Mouse (Mus musculus) thymus, postnatal 25 days (tissue): Measurements from ENCODE around the gene Fchsd2.

Experiments
- DNase-seq: peaks from one replicate; pipeline ENCODE4 v3.0.0; 2022

The Fchsd2 gene

DNA sequence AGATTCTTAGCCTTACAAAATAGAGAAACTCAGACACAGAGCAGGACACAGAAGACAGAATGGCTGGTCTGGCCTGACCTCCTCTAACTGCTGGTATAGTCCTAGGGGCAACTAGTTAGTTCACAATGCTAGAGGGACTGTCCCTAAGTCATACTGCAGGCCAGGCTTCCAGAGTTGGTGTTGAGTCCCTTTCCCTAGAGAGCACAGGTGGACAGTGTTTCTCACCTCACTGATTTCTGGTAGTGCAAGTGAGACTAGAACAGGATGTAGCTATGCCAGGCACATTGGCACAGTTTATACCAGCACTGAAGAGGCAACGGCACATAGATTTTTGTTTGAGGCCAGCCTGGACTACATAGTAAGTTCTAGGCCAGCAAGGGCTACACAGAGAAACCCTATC is 200.0 kb downstream of the Fchsd2 start:
- DNase-seq = no peak

DNA sequence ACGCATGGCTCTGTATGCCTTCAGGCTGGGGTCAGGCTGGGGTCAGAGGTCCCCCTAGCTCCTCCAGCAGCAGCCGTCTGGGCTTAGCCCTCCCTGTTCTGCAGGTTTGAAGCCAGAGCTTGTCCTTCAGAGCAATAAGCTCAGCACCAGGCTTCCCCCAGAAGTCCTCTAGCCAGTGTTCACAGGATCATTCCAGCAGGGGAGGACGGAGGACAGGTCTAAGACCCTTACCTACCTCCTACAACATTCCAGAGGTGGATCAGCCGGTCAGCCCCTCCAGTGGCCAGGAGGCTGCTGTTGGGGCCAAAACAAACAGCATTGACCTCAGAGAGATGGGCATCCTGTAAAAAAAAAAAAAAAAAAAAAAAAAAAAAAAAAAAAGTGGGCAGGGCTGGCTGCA is 200.5 kb downstream of the Fchsd2 start:
- no peak for DNase-seq

- DNase-seq = no peak
Observed at GRCm38 (mm10) chr7:101293611-101294010, 200.9 kb downstream of the Fchsd2 start.

DNA sequence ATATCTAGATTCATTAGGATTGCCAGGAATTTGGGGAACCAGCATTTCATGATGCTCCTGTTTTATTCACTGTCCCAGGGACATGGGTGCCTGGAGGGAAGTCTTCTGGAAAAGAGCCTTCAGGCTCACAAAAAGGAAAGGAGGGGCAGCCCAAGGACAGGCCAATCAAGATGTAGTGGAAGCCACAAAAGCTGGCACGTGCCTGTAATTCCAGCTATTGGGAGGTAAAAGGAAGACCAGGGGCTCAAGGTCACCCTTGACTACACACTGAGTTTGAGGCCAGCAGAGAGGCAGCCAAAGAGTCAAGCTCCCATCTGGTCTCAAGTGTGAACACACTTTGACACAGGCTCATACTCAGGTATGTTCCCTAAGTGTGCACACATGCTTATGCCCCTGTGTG is 202.8 kb downstream of the Fchsd2 start:
- DNase-seq = no peak

- peak; percentile 70 for DNase-seq
Observed at GRCm38 (mm10) chr7:101296252-101297022, 203.8 kb downstream of the Fchsd2 start.

DNA sequence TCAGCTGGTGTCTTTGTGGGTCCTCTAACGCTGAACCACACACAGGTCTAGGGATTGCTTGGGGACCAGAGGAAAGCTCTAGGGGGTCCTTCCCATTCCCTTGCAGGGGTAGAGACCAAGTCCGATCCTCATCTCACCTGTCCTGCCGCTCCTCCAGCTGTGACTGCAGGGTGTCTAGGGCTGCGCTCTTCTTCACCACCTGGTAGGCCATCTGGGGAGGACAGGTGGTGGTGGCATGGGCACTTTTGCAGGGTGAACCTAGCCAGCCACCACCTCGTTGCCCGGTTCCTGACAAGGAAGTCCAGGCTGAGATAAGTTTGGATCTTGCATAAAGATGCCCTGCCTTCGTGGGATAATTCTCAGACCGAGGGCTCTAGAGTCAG is 204.4 kb downstream of the Fchsd2 start:
- DNase-seq = no peak

- no peak for DNase-seq
Observed at GRCm38 (mm10) chr7:101298375-101298774, 205.7 kb downstream of the Fchsd2 start.

GRCm38 (mm10) chr7:101301361-101301880 is 208.8 kb downstream of the Fchsd2 start:
- peak; percentile 66 for DNase-seq

DNA sequence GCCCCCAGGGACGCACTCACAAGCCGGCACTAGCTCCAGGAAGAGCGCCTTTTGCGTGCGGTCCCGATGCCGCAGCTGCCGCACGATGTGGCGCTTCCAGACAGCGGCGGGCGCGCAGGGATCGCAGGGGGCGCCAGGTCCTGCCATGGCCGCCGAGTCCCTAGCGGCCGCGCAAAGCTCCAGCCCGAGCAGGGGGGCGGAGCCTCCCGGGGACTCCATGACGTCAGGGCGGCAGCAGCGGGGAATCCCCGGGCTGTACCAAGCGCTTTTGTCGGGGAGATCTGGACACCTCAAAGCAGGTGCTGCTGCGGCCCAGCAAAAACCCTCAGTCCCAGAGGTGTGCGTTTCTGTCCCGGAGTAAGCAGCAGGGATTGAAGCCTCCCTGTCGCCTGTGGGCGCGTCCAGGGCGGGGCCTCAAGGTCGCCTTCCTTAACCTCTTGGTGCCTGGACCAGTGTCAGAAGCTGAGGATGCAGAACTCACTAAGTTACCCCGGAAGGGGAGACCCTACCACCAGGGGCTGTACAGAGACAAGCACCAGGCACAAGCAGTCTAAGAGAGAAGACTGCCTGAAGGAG is 209.3 kb downstream of the Fchsd2 start, which contains the start of gene Atg16l2:
Atg16l2 (minus strand) TSS at position 371 of the 576 bp plus-strand sequence.
- peak; percentile 98 for DNase-seq

- DNase-seq = no peak
Observed at GRCm38 (mm10) chr7:101302691-101303090, 210.0 kb downstream of the Fchsd2 start.

- DNase-seq = no peak
Observed at GRCm38 (mm10) chr7:101306841-101307240, 214.2 kb downstream of the Fchsd2 start.

DNA sequence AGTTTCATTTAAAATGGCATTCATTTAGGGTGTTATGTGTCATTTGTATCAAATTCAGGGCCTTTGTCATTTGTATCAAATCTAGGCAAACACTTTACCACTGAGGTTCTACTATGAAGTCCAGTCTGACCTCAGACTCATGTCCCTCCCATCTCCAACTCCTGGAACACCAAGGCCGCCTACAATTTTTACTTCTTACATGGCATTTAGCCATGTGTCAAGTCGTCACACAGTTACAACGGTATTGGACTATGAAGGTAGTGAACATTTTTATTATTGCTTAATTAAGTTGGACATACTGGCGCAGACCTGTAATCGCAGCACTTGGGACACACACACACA is 217.3 kb downstream of the Fchsd2 start:
- no peak for DNase-seq

- DNase-seq = peak; percentile 98
Observed at GRCm38 (mm10) chr7:101310327-101311028, 217.8 kb downstream of the Fchsd2 start.

DNA sequence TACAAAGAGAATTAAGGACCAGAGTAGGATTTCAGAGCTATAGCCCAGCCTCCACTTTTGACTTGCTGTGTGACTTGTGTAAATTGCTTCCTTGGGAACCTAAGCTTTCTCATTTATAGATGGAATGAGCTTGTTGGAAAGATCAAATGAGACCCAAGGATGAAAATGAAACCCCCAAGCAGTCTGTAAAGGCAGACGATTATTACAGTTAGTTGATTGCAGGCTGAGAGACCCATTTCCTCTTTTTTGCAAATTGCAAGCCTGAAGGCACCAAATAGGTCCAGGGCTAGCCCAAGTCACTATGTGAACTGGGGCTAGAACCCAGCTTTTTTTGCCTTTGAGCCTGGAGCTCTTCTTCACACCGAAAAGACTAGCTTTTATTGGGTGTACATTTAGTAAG is 218.4 kb downstream of the Fchsd2 start:
- DNase-seq = no peak

- DNase-seq = no peak
Observed at GRCm38 (mm10) chr7:101313033-101313432, 220.4 kb downstream of the Fchsd2 start.

GRCm38 (mm10) chr7:101314396-101314795 is 221.7 kb downstream of the Fchsd2 start:
- no peak for DNase-seq

- DNase-seq = no peak
Observed at GRCm38 (mm10) chr7:101315699-101316098, 223.0 kb downstream of the Fchsd2 start.

DNA sequence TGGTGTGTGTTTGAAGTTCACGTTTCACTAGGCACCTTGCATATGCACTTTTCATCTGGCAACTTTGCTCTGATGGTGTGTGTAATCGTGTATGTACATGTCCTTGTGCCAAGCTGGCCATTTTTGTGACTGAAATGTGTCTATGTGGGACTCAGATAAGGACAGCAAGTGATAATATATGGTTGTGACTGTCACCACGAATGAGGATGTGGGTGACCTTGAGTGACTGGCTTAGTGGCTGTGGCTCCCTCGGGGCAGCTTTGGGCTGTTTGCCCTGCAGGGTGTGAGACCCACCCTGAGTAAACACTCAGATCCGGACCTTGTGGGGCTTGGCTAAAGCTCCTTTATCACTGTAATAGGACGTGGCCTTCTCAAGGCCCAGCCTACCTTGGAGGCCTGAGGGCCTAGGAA is 223.9 kb downstream of the Fchsd2 start:
- DNase-seq = no peak

- no peak for DNase-seq
Observed at GRCm38 (mm10) chr7:101317014-101317413, 224.4 kb downstream of the Fchsd2 start, which contains the start of gene Stard10. TSS of gene Stard10 (plus strand) at chr7:101317086.

DNA sequence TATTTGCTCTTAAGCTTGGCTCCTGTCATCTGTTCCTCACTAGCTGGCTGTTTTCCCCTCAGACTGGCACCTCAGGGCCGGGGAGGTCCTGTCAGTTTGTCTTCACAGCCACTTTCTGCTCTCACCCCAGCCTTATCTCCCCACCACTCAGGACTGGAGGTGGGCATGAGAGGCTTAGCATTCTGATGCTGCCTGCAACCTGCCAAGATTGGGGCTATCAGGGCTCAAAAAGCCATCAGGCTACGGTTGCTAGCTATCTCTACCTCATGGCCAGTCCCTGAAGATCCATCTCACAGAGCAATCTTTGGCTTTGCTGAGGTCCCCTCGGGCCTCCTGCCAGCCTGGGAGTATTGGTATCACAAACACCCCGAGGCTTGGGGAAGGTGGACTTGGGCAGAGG is 226.2 kb downstream of the Fchsd2 start:
- no peak for DNase-seq

DNA sequence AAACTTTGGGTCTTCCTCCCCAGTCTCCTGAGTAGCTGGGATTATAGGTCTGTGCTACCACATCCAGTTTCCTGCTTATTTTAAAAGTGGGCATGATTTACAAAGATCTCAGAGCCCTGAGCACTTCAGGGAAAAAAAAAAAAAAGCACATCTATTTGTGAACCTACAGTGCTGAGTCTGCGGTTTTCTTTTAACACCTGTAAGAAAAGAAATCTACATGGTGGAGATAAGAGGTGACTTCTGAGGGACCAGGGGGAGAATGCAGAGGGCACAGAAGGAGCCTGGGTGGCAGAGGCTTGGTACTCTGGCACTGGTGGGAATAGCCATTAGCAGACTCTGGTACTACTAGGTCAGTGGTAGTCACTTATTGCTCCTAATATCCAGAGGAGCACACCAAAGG is 227.1 kb downstream of the Fchsd2 start:
- DNase-seq = no peak

- peak; percentile 46 for DNase-seq
Observed at GRCm38 (mm10) chr7:101320399-101321217, 227.9 kb downstream of the Fchsd2 start.
